Mouse (Mus musculus) MEL (cell line): ENCODE data around the gene Atxn10. TPM values are rescaled to one million over a fixed set of nuclear protein-coding genes. Genes with fewer than 3 reads are reported as not detected.

Experiments used
- DNase-seq: peaks from one replicate; pipeline ENCODE4 v3.0.0; 2011; ENCODE audit warnings: low read depth, low spot score
- H3K27ac ChIP-seq: 2 replicates; pipeline ENCODE4 v1.5.1; 2012; ENCODE audit warnings: low read depth, mild to moderate bottlenecking, control low read depth, low read length, moderate library complexity; ENCODE audit not compliant: control insufficient read depth
- H3K27me3 ChIP-seq, 2 experiments: fragments of 150-350 bp in 1 of 2; sonication (generic) in 1 of 2; 2 replicates each; pipeline ENCODE4 v1.6.1; 2012; ENCODE audit warnings: low read length in 2 of 2, mild to moderate bottlenecking in 2 of 2, improper control_type of control experiment in 1 of 2, moderate library complexity in 1 of 2; ENCODE audit not compliant: insufficient read depth in 2 of 2, control insufficient read depth in 1 of 2
- H3K36me3 ChIP-seq, 2 experiments: 2 replicates each; pipeline ENCODE4 v1.6.1; 2012 to 2014; ENCODE audit warnings: low read length in 2 of 2, improper control_type of control experiment in 1 of 2, inconsistent platforms in 1 of 2, mild to moderate bottlenecking in 1 of 2; ENCODE audit not compliant: insufficient read depth in 2 of 2, control insufficient read depth in 1 of 2
- H3K4me1 ChIP-seq, 2 experiments: fragments of 150-350 bp in 1 of 2; sonication (generic) in 1 of 2; 2 replicates each; pipeline ENCODE4 v1.6.1; 2012; ENCODE audit warnings: low read length in 2 of 2, improper control_type of control experiment in 1 of 2, mild to moderate bottlenecking in 1 of 2; ENCODE audit not compliant: insufficient read depth in 2 of 2, control insufficient read depth in 1 of 2
- H3K4me3 ChIP-seq, 2 experiments: fragments of 150-350 bp in 1 of 2; sonication (generic) in 1 of 2; 2 replicates each; pipeline ENCODE4 v1.5.1; 2012; ENCODE audit warnings: low read depth in 2 of 2, low read length in 2 of 2, mild to moderate bottlenecking in 2 of 2, moderate library complexity in 2 of 2, control low read depth in 1 of 2, improper control_type of control experiment in 1 of 2; ENCODE audit not compliant: control insufficient read depth in 1 of 2, insufficient read depth in 1 of 2
- H3K79me2 ChIP-seq: 2 replicates; pipeline ENCODE4 v1.6.1; 2012; ENCODE audit warnings: mild to moderate bottlenecking, low read length, moderate library complexity; ENCODE audit not compliant: control insufficient read depth, poor library complexity, insufficient read depth
- H3K9ac ChIP-seq: 2 replicates; pipeline ENCODE4 v1.6.1; 2012; ENCODE audit warnings: low read depth, mild to moderate bottlenecking, control low read depth, low read length, moderate library complexity; ENCODE audit not compliant: control insufficient read depth, poor library complexity, severe bottlenecking
- H3K9me3 ChIP-seq: fragments of 150-350 bp; sonication (generic); replicated peaks from 2 replicates; pipeline ENCODE4 v1.6.1; 2012; ENCODE audit warnings: mild to moderate bottlenecking, low read length, improper control_type of control experiment, moderate library complexity; ENCODE audit not compliant: insufficient read depth
- BHLHE40 ChIP-seq: IDR thresholded peaks from 2 replicates; pipeline ENCODE4 v1.6.1; 2012; ENCODE audit warnings: low read depth, mild to moderate bottlenecking, inconsistent platforms, low read length, improper control_type of control experiment, borderline replicate concordance
- CHD1 ChIP-seq: IDR thresholded peaks from 2 replicates; pipeline ENCODE4 v1.6.1; 2012; ENCODE audit warnings: low read depth, mild to moderate bottlenecking, inconsistent platforms, low read length, improper control_type of control experiment
- E2F4 ChIP-seq: IDR thresholded peaks from 2 replicates; pipeline ENCODE4 v1.6.1; 2011; ENCODE audit warnings: low read depth, low read length, improper control_type of control experiment, borderline replicate concordance
- EP300 ChIP-seq, 2 experiments: IDR thresholded peaks; 2 replicates each; pipeline ENCODE4 v1.6.1; 2011; ENCODE audit warnings: improper control_type of control experiment in 2 of 2, low read length in 2 of 2, low read depth in 1 of 2, mild to moderate bottlenecking in 1 of 2
- ETS1 ChIP-seq: IDR thresholded peaks from 2 replicates; pipeline ENCODE4 v1.6.1; 2012; ENCODE audit warnings: low read depth, mild to moderate bottlenecking, inconsistent platforms, low read length, improper control_type of control experiment, moderate library complexity
- GATA1 ChIP-seq: IDR thresholded peaks from 2 replicates; pipeline ENCODE4 v1.6.1; 2011; ENCODE audit warnings: low read depth, low read length, improper control_type of control experiment
- KAT2A ChIP-seq: conservative IDR thresholded peaks from 2 replicates; pipeline ENCODE4 v1.6.1; 2012; ENCODE audit warnings: low read depth, low read length, improper control_type of control experiment, inconsistent platforms
- MAFK ChIP-seq: IDR thresholded peaks from 2 replicates; pipeline ENCODE4 v1.6.1; 2011; ENCODE audit warnings: low read depth, mild to moderate bottlenecking, low read length, improper control_type of control experiment, borderline replicate concordance
- MAX ChIP-seq: IDR thresholded peaks from 2 replicates; pipeline ENCODE4 v1.6.1; 2011; ENCODE audit warnings: low read length, improper control_type of control experiment
- MAZ ChIP-seq: IDR thresholded peaks from 2 replicates; pipeline ENCODE4 v1.6.1; 2012; ENCODE audit warnings: low read depth, mild to moderate bottlenecking, inconsistent platforms, low read length, improper control_type of control experiment
- MEF2A ChIP-seq: IDR thresholded peaks from 2 replicates; pipeline ENCODE4 v1.6.1; 2014; ENCODE audit warnings: low read depth, mild to moderate bottlenecking, inconsistent platforms, low read length, improper control_type of control experiment; ENCODE audit not compliant: poor library complexity, insufficient replicate concordance, severe bottlenecking; ENCODE audit errors: extremely low read depth
- MXI1 ChIP-seq: IDR thresholded peaks from 2 replicates; pipeline ENCODE4 v1.6.1; 2011; ENCODE audit warnings: mild to moderate bottlenecking, low read depth, low read length, improper control_type of control experiment
- MYB ChIP-seq: IDR thresholded peaks from 2 replicates; pipeline ENCODE4 v1.6.1; 2011; ENCODE audit warnings: mild to moderate bottlenecking, low read depth, low read length, improper control_type of control experiment
- NELFE ChIP-seq: IDR thresholded peaks from 2 replicates; pipeline ENCODE4 v1.6.1; 2011; ENCODE audit warnings: low read depth, low read length, improper control_type of control experiment
- NRF1 ChIP-seq: IDR thresholded peaks from 2 replicates; pipeline ENCODE4 v1.6.1; 2014; ENCODE audit warnings: low read depth, mild to moderate bottlenecking, inconsistent platforms, low read length, improper control_type of control experiment, moderate library complexity; ENCODE audit not compliant: poor library complexity, insufficient read depth, severe bottlenecking
- POLR2AphosphoS2 ChIP-seq: IDR thresholded peaks from 2 replicates; pipeline ENCODE4 v1.6.1; 2011; ENCODE audit warnings: low read length, improper control_type of control experiment
- POLR2AphosphoS5 ChIP-seq: IDR thresholded peaks from 2 replicates; pipeline ENCODE4 v1.6.1; 2012; ENCODE audit warnings: low read depth, borderline replicate concordance, mild to moderate bottlenecking, inconsistent platforms, low read length, moderate library complexity, mixed read lengths
- TBP ChIP-seq: IDR thresholded peaks from 2 replicates; pipeline ENCODE4 v1.8.0; 2011; ENCODE audit warnings: low read depth, low read length, improper control_type of control experiment
- UBTF ChIP-seq: IDR thresholded peaks from 2 replicates; pipeline ENCODE4 v1.6.1; 2012; ENCODE audit warnings: low read depth, mild to moderate bottlenecking, inconsistent platforms, low read length, improper control_type of control experiment, moderate library complexity, borderline replicate concordance; ENCODE audit not compliant: insufficient read depth
- USF1 ChIP-seq: IDR thresholded peaks from 2 replicates; pipeline ENCODE4 v1.6.1; 2014; ENCODE audit warnings: low read depth, mild to moderate bottlenecking, inconsistent platforms, low read length, improper control_type of control experiment, moderate library complexity
- ZC3H11A ChIP-seq: IDR thresholded peaks from 2 replicates; pipeline ENCODE4 v1.6.1; 2012; ENCODE audit warnings: low read depth, mild to moderate bottlenecking, inconsistent platforms, low read length, improper control_type of control experiment
- ZNF384 ChIP-seq: IDR thresholded peaks from 2 replicates; pipeline ENCODE4 v1.6.1; 2012; ENCODE audit warnings: low read depth, mild to moderate bottlenecking, inconsistent platforms, low read length, improper control_type of control experiment
- polyA plus RNA-seq, 2 experiments: library from polyadenylated mRNA; stranded (reverse) in 1 of 2; unstranded in 1 of 2; fragments of >175 nt in 1 of 2; fragments of >200 nt in 1 of 2; gene quantifications; 2 replicates each; pipeline versions ENCODE4 v1.2.1 to v1.2.4; 2012; ENCODE audit warnings: low replicate concordance in 2 of 2, low read depth in 1 of 2; ENCODE audit not compliant: insufficient read length in 2 of 2, insufficient read depth in 1 of 2, missing spikeins in 1 of 2
- total RNA-seq: library from RNA; depleted of rRNA; stranded (reverse); fragments of 300-350 nt; gene quantifications from 2 replicates; pipeline ENCODE4 v1.2.3, GENCODE M21; 2012

Atxn10 gene
- total and polyA plus RNA-seq, 3 experiments = 24.5 to 75.6 (median 45.0) TPM

DNA sequence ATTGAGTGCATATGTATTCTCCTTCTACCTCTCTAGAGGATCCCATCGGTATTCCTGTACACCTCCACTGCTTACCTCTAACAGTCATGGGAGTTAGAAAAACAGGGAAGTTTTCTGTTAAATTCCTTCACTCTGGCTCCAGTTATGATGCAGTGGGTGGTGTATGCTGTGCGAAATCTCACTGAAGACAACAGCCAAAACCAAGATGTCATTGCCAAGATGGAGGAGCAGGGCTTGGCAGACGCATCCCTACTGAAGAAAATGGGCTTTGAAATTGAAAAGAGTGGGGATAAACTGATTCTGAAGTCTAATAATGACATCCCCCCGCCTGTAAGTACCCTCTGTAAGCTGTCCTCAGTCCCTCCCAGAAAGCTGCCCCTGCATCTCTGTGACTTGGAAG is 126.1 kb downstream of the Atxn10 start:
- no peak overlapping the region for H3K27ac ChIP-seq
- H3K9me3 ChIP-seq = no peaks in the 10 kb centered on the region
- no peaks in the 10 kb centered on the region for H3K36me3 ChIP-seq
- no peak overlapping the region for H3K4me3 ChIP-seq
- no peak for TF ChIP-seq MXI1
- TF ChIP-seq MAZ = no peak
- no peak for TF ChIP-seq UBTF
- no peak for TF ChIP-seq POLR2AphosphoS5
- no peak for TF ChIP-seq ZC3H11A
- no peak for TF ChIP-seq TBP
- no peak for TF ChIP-seq MAFK
- no peak for TF ChIP-seq MAX
- TF ChIP-seq NELFE = no peak
- no peak for TF ChIP-seq POLR2AphosphoS2
- no peak for TF ChIP-seq KAT2A
- no peak for TF ChIP-seq USF1
- no peak for TF ChIP-seq E2F4
- DNase-seq = no peak
- H3K4me1 ChIP-seq = no peaks in the 10 kb centered on the region
- no peaks in the 10 kb centered on the region for H3K79me2 ChIP-seq
- H3K27me3 ChIP-seq = no peaks in the 10 kb centered on the region
- H3K9ac ChIP-seq = no peak overlapping the region

DNA sequence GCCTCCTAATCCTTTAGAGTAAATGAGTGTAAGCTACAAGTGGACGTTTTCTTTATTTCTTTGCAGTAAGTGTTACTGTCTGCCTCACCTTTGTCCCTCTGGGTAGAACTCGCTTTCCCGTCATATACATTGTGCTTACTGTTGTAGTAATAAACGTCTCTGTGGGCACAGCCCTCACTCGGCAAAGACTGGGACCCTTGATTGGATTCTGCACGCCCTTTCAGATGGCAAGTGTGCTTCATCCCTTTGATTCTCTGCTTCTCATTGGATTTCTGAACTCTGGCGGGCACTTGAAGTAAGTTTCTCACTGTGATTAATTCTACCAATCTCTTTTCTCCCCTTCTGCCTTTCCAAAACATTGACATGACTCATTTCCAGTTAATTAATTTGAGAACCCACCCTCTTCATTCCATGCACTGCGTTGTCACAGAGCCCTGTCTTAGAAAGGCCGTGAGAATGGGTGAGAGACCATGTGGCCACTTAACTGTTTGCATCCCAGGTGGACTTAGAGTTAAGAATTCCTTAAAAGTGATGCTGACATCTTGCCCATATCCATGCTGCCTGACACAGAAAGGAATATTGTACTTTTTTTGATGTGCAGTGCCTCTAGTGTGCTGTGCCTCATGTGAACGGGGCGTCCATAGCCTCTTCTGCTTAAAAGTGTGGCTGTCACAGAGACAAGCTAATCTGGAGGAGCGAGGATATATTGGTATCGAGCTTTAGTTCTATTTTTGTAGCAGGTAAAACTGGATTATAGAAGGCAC is 127.2 kb downstream of the Atxn10 start:
- H3K36me3 ChIP-seq = no peaks in the 10 kb centered on the region
- DNase-seq = no peak
- no peak overlapping the region for H3K9ac ChIP-seq
- no peak overlapping the region for H3K4me3 ChIP-seq
- H3K9me3 ChIP-seq = no peaks in the 10 kb centered on the region
- H3K4me1 ChIP-seq = no peaks in the 10 kb centered on the region
- H3K79me2 ChIP-seq = no peaks in the 10 kb centered on the region
- H3K27me3 ChIP-seq = no peaks in the 10 kb centered on the region
- no peak overlapping the region for H3K27ac ChIP-seq
- TF ChIP-seq ETS1 (no peak), ZNF384 (no peak), KAT2A (no peak), NRF1 (no peak), MEF2A (no peak), GATA1 (no peak), ZC3H11A (no peak), EP300 (IDR thresholded peaks at IDR 0.05; ENCODE audit: low read depth in 1 of 2, low read length in 2 of 2) (no peak), MYB (no peak), MAFK (no peak), BHLHE40 (no peak), MAX (no peak), MAZ (no peak), CHD1 (no peak), E2F4 (no peak)
